Mouse (Mus musculus): ENCODE results near the gene Dnajb5. TPM values are rescaled to one million over a fixed set of nuclear protein-coding genes. Genes with fewer than 3 reads are reported as not detected.

Dnajb5 gene
- total RNA-seq (2017), result 1.2 and 1.4 TPM in 2 replicates

DNA sequence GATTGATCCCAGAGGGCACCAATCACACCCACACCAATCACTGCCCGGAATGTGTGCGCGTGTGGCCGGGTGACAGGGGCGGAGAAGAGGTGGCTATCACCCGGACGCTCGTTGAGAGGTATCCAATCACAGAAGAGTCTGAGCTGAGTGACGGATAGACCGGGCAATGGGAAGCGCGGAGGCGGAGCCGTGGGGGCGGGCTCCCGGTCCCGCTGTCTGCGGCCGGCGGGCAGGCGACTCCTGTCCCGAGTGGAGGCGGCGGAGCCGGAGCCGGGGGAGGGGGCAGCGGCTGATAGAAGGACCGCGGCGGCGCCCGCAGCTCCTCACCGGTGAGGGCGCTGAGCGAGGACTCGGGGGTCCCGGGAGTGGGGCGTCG, at the start of gene Dnajb5:
Dnajb5 (plus strand) TSS at position 139 of the 376 bp plus-strand sequence.
- peak; percentile 92 for ATAC-seq (replicated peaks; ENCODE audit: low read depth, poor library complexity, severe bottlenecking)

DNA sequence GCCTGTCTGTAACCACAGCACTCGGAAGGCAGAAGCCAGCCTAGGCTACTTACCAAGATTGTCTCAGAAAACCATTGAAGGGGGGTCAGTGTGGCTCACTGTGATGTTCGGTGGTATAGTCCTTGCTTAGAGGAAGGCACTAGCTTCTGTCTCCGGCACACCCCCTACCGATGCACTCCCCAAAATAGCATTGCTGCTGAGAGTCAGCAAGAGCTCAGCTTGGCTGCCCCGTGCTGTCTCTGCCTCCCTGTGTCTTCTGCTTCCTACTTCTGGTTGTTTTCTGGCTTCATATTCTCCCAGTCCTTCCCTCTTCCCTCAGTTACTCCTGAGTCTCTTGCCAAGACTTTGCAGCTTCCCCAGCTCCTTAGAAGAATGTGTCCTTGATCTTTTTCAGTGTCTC, 48.7 kb upstream of the Dnajb5 start:
- no peak for ATAC-seq (replicated peaks; ENCODE audit: low read depth, poor library complexity, severe bottlenecking)

DNA sequence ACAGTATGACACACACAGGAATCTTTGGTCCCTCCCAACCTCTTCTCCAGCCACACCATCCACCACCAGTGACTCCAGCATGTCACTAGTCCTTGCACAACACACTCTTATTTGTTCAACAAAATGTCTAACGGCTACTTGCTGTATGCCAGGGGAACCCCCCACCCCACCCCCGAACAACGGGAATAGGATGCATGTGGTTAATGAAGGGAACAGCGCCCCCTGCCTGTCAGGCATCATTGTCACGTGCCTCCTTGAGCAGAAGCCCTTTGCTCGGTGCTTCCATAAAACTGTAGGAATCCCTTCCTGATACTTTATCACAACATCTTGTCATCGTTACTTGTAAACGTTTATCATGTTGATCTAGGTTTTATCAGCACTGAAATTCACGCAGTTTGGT, 47.4 kb upstream of the Dnajb5 start:
- peak; percentile 69 for ATAC-seq (replicated peaks; ENCODE audit: low read depth, poor library complexity, severe bottlenecking)

DNA sequence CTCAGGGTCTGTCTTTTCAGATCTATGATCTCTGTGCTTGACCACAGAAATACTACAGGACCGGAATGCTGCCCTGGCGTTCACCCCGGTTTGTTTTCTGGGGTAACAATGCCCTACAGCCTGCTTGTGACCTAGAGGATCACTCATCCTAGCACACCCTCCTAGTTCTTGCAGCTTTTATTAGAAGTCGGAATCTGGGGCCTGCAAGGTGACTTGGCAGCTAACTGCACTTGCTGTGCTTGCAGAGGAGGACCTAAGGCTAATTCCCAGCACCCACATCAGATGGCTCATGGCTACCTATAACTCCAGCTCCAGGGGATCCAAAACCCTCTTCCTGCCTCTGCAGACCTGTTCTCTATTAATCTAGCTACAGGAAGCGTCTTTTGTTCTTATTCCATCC, 46.9 kb upstream of the Dnajb5 start:
- no peak for ATAC-seq (replicated peaks; ENCODE audit: low read depth, poor library complexity, severe bottlenecking)

DNA sequence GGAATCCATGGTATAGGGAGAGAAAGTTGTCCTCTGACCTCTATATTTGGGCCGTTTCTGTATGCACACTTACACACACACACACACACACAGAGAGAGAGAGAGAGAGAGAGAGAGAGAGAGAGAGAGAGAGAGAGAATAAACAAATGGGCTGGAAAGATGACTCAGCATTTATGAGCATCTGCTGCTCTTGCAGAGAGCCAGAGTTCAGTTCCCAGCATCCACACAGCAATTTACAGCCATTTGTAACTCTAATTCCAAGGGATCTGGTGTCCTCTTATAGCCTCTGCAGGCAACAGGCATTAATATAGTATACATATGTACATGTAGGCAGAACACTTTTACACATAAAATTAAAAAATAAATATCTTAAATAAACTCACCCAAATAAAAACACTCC, 45.7 kb upstream of the Dnajb5 start:
- ATAC-seq (replicated peaks; ENCODE audit: low read depth, poor library complexity, severe bottlenecking), result no peak

DNA sequence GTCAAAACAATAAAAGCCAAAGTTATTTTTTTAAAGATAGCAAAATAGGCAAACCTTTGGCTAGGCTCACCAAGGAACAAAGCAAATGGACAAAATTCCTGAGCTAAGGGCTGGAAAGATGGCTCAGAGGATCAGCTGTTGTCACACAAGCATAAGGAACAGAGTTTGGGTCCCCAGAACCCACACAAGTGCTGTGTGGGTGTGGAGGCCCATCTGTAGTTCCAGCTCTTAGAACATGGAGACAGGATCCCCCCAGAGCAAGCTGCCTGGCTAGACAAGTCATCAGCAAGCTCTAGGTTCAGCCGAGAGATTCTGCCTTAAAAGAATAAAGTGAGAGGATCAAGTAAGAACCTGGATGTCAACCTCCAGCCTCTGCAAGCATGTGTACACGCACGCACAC, 45.1 kb upstream of the Dnajb5 start:
- ATAC-seq (replicated peaks; ENCODE audit: low read depth, poor library complexity, severe bottlenecking), result no peak

DNA sequence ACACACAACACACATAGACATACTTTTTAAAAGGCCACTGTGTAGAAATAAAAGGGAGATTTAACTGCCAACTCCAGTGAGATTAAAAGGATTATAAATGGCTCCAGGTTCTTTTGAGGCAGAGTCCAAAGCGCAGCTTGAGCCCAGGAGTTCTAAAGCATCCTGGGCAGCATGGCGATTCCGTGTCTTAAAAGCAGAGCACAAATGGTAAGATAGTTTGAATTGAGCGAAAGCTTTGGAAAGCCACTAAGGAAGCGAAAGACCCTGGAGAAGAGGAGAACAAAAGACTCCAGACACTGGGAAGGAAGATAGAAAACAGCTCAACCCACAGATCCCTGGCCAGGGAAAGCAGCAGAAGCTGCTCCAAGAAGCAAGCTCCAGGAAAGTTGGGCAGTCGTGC, 44.6 kb upstream of the Dnajb5 start:
- no peak for ATAC-seq (replicated peaks; ENCODE audit: low read depth, poor library complexity, severe bottlenecking)

DNA sequence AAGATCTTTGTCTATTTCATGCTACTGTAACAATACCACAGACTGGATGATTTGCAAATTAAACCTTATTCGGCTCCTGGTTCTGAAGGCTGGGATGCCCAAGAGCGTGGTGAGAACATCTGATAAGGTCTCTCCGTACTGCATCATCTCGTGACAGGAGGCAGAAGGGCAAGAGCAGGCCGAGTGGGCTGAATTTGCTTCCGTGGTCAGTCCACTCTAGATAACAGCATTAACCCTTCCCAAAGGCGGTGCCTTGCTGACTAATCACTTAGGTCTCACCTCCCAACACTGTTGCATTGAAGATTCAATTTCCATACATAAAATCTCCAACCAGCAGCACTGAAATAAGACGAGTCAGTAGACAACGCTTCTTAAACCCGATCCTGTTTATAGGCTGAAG, 36.2 kb upstream of the Dnajb5 start:
- ATAC-seq (replicated peaks; ENCODE audit: low read depth, poor library complexity, severe bottlenecking), result no peak

DNA sequence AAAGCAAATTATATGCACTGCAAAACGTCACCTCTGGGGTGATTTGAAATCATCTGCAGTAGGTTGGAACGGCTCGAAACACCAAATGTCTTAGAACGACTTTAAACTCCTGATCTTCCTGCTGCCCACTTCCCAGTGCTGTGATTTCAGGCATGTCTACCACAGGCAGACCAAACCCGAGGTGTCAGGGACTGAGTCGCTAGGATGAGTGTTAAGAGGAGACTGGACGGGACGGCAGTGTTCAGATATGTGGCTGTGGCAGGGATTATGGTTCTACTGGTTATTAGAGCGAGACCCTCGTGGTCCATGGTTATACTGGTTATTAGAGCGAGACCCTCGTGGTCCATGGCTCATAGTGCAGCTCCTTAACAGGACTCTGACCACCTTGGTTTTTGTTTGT, 34.3 kb upstream of the Dnajb5 start:
- ATAC-seq (replicated peaks; ENCODE audit: low read depth, poor library complexity, severe bottlenecking), result no peak

DNA sequence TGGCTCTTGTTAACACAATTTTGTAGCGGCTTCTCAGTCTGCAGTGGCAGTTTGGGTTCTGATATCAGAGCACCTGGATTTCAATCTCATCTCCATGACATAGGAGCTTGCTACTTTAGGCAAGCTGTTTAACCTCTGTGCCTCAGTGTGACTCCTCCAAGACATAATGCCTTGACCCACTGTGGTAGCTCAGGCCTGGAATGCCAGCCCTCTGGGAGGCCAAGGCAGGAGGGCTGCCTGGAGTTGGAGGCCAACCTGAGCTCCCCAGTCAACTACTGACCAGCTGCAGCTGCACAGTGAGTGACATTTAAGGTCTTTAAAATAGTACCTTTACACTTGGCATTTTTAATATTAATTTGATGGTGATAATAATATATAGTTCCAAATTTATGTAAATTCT, 33.6 kb upstream of the Dnajb5 start:
- no peak for ATAC-seq (replicated peaks; ENCODE audit: low read depth, poor library complexity, severe bottlenecking)

DNA sequence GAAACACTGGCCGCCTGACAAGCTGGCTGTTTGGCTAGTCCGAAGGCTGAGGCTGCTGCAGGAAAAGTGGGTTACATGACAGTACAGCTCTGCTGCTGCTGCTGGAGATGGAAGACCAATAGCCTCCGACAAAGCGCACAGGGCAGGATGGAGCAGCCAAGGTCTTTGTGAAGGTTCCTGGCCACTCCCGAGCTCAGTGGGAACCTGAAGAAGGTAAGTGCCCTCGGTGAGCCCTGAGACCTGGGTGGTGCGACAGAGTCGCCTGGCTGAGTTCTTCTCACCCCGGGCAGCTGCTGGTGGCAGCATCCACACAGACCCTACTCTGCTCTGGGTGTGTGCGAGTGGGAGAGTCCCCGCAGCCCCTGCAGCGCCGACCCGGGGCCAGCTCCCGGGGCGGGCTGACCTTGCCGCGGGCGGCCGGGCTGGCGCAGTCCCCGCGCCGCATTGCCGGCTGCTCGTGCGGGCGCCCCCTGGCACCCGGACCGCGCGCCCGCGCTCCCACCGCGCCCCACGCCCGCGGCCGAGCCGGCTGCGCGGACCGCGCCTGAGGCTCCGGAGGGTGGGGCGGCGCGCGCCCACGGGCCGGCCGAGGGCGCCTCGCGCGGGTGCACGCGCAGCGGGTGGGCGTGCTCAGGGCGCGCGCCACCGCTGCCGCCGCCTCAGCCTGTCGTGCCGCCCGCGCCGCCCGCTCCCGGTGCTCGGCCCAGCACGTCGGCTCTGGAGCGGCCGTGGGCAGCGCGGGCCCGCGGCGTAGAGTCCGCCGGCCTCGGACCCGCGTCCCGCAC, 32.8 kb upstream of the Dnajb5 start, which contains the start of gene Phf24:
Phf24 (plus strand) TSS at position 44 of the 785 bp plus-strand sequence.
- ATAC-seq (replicated peaks; ENCODE audit: low read depth, poor library complexity, severe bottlenecking), result 0 out of 2 replicates have a peak, but pooled peaks have one; percentile 22

DNA sequence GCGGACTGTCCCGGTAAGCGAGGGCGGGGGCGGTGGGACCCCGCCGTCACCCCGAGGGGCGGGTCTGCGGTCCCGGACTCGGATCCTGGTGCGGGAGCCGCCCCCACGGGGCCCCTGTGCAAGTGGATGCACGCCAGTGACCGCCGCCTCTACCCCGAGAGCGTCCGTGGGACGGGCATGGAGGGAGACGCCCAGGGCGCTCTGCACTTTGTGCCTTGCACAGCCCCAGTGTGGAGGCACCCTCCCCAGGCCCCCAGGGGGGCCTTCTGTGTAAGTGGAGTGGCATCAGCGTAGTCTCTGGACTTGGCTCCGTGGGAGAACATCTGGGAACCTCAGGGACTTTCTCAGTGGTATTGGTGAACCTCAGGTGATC, 32.2 kb upstream of the Dnajb5 start:
- peak; percentile 45; the same call in 1 of the 2 replicates for ATAC-seq (replicated peaks; ENCODE audit: low read depth, poor library complexity, severe bottlenecking)

DNA sequence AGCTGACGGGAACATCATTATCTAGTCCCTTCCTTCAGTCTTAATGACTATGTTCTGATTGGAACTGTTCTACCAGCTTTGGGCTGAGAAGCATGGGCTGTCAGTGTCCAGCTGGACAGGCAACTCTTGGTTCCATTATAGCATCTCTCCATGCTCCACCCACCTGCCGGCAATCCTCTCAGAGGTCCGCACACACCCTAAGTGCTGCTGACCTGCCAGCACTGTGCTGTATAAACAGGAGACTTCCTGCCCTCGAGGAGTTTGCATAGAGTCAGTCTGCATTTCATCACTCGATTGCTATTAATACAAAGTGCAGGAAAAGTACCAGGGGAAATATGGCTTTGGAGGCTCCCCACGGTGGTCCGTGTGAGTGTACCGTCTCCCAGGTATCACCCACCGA, 28.9 kb upstream of the Dnajb5 start:
- no peak for ATAC-seq (replicated peaks; ENCODE audit: low read depth, poor library complexity, severe bottlenecking)

DNA sequence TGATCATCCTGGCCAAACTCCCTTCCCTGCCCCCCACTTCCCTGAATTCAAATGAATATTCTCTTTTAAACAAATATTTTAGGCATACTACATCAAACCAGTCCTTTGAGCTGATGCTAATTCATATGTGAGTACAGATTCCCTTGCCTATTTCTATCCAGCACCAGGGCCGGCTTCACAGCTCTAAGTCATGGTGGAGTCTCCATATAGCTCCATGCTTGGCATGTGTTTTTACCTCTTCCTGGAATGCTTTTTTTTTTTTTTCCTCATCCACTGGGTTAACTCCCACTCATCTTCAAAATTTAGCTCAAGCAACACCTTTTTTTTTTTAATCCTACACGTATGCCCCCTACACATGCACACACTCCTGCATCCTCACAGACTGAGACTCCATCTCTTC, 28.1 kb upstream of the Dnajb5 start:
- ATAC-seq (replicated peaks; ENCODE audit: low read depth, poor library complexity, severe bottlenecking), result no peak

DNA sequence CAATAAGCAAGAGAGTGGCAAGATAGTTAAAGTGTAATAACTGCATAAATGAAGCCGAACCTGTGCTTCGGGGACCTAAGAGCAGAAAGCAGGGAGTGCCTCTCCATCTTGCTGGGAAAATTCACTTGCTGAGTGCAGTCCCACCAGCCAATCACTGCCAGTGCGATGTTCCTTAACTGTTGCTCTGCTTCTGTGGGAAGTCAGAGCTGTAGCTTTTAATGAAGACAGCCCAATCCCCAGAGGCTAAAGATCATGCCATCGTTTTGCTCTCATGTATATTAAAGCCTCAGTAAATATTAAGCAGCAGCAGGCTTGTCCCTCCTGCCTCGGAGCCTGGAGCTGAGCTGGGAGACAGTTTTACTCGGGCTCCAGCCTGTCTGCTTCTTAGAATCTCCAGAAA, 27.6 kb upstream of the Dnajb5 start:
- no peak for ATAC-seq (replicated peaks; ENCODE audit: low read depth, poor library complexity, severe bottlenecking)

DNA sequence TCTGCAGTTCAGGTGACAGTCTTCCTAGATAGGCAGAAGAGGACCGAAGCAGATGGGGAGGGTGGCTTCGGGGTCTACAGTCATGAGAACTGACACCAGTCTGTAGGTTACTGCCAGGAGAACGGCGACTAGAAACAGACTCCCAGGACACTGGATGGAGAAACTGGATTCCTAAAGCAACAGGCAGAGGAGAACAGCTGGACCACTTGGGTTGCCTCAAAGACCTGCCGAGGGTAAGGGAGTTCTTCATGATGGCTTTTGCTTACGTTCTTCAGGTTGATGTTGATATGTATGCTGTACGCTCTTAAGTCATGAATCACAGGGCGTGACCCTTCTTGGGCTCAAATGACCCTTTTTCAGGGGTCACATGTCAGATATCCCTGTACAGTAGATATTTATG, 27.2 kb upstream of the Dnajb5 start:
- no peak for ATAC-seq (replicated peaks; ENCODE audit: low read depth, poor library complexity, severe bottlenecking)

DNA sequence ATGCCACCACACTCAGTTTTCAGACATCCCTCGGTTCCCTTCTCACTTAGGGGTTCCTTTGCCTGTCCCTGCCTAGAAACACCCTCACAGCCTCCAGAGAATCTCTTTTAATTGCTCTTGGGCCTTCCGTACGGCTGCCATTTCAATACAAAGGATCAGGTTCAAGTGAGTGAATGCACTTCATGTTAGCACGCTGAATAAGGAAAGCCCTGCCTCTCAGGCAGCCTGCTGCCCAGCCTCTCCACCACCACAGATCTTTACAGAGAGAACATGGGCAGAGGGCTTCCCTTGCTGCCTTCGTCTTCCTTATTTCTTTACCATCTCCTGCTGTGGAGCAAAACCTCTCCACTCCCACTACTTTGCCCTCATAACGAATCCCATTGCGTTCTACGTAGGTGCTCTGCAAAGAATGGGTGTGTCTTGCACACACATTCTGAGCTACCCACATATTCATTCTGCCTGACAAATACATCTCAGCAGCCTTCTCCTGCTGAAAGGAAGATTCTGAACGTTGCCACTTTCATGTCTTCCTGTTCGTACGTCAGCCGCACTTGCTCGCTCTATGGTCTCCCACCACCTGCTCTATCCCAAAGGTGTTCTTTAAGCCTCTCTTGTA, 25.4 kb upstream of the Dnajb5 start:
- ATAC-seq (replicated peaks; ENCODE audit: low read depth, poor library complexity, severe bottlenecking), result no peak

DNA sequence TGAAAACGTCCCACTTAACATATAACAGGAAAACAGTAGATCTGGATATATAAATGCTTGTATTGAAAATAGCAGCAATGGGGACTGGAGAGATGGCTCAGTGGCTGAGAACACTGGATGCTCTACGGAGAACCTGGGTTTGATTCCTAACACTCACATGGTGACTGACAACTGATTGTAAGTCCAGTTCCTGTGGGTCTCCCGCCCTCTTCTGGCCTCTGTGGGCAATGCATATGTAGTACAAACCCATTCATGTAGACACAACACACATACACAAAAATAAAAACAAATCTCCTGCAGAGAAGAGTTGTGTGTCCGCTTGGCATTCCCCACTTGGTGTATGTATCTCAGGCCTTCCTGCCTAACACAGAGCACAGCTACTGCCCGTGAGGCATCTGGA, 21.4 kb upstream of the Dnajb5 start:
- no peak for ATAC-seq (replicated peaks; ENCODE audit: low read depth, poor library complexity, severe bottlenecking)

DNA sequence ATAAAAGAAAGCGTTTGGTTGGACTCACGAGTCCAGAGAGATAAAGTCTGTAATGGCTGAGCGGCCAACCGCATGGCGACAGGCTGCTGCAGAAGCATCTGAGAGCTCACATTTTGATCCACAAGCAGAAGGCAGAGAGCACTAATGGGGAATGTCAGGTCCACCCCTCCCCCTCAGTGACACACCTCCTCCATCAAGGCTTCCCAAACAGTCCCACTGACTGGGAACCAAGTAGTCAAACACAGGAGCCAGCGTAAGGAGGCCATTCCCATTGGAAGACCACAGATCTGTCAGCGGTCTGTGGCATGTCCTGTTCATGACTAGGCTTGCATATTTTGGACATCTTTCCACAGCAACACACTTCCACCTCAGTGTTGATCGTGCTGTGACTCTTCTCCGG, 20.7 kb upstream of the Dnajb5 start:
- no peak for ATAC-seq (replicated peaks; ENCODE audit: low read depth, poor library complexity, severe bottlenecking)

DNA sequence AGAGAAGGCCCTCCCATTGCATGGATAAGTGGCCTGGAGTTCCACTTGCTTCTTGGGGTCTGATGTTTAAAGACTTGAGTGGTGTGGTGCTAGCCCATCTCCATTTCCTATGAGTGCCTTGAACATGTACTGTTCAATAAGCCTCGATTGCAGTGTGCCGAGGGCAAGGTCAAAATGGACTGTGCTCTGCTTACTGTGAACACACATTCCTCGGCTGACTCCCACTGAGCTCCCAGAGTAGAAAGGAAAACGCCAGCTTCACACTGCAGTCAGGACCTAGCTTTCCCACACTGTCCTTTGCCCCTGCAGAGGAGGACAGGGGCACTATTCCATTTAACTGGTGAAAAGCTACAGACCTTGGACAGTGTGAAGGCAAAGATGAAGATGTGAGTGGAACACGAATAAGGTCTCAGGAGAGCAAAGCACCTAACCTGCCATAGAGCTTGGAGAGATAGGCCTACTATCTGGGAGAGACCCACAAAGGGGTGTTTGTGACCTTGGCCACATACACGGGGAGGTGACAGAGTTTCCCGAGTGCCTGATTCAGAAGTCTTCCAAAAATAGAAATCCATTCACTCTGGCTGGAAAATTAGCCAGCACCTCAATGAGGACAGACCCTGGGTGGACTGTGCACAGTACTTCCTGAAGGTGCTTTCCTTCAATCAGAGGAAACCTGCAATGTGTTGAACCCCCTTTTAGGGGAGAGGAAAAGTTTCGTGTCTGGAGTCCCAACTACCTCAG, 17.2 kb upstream of the Dnajb5 start:
- no peak for ATAC-seq (replicated peaks; ENCODE audit: low read depth, poor library complexity, severe bottlenecking)

DNA sequence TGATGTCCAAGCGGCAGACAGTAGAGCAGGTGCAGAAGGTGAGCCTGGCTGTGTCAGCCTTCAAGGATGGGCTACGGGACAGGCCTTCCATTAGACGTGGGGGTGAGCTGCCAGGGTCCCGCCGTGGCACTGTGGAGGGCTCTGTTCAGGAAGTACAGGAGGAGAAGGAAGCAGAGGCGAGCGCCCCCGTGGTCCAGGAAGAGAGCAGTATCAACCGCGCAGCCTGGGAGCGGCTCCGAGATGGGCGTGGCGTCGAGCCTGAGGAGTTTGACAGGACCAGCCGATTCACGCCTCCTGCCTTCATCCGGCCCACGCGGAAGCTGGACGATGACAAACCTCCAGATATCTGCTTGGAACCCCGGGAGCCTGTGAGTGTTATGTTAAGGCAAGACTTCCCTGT, 16.0 kb upstream of the Dnajb5 start:
- ATAC-seq (replicated peaks; ENCODE audit: low read depth, poor library complexity, severe bottlenecking), result peak; percentile 97

All from common myeloid progenitor, adult 5-6 weeks (primary cell).